Mouse (Mus musculus) thymus, postnatal 14 days (tissue): Measurements from ENCODE around the gene Evi2a.
A peak's percentile ranks its signal among the peaks of the same experiment; 100 is the strongest.

ENCODE experiments used
- DNase-seq: peaks from one replicate; pipeline ENCODE4 v3.0.0; 2021

Evi2a gene

DNA sequence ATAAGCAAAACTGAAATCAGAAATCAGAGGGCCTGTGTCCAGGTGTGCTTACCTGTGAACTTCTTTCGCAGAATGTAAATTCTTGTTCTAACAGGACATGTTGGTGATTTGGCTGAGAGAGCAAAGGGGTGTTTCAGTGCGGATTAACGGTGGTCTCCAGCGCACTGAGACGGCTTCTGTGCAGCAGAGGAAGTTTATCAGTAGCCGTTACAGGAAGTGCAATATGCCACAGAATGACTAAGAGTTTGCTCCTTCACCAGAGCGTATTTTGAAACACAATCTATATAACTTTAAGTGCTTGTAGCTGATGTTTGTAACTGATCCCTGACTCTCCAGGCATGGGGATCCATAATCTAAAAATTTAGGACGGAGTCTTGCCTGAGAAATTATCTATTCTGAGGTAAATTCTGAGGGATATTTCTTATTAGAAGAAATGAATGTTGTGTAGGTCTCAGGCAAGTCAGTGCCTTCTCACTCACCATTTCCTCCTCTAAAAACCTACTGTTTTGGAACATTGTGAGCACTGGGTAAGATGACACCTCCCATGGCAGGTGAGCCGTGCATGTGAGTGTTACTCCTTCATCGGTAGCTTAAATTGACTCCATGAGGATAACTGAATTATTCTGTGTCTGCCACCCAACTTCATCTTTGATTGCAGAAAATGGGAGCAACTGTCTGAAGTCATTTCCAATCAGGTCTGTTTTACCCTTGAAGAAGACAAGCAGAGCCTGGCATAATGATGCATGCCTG lies 6.7 kb downstream of the Evi2a start, which contains the start of gene Evi2b:
Gene Evi2b (minus strand): TSS at position 203 of the 750 bp plus-strand sequence.
- DNase-seq, result peak; percentile 70

DNA sequence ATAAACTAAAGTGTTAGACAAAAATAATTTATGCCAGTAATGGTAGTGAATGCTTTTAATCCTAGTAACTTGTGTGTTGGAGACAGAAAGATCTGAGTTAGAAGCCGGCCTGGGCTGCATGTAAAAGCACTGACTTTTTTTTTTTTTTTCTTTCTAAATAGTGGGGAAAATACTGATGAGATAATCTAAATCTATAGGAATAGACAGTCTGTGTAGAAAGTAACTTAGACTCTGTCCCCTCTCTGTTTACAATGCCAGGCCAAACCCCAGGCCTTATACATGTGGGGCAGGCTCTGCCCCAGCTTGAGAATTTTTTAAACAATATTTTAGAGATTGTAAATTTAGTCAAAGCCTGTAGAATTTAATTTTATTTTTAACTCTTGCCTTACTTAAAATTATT lies 7.5 kb downstream of the Evi2a start:
- DNase-seq, result no peak

DNA sequence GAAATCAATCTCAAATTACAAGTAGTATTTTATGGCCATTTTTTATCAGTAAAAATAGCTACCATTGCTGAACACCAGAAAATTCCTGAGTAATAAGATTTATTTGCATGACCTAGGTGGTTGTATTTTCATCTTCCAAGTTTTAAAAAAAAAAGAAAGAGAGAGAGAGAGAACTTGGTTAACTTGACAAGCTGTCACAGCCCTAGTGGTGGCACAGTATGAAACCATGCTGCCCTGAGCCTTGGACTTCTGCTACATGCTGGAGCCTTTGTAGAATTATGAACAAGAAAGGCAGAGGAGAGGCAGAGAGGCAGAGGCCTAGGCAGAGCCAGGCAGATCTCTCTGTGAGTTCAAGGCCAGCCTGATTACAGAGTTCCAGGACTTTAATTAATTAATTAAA lies 8.5 kb downstream of the Evi2a start:
- peak; percentile 34 for DNase-seq

DNA sequence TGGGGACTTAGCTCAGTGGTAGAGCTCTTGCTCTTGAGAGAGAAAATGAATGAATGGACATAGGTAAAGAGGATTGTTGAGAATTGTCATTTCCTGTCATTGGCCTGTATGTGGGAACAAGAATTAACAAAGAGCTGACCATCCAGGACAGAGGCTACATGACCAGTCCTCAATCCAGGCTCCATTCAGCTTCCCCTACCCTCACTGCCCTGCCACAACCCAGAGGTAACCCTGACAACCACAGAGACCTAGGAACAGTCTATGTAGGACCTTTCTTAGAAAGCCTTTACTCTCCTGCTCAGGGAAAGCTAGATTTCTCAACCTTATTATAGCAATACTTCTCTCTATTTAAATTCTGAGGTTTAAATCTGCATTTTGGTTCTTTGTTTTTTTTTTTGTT lies 9.6 kb downstream of the Evi2a start:
- no peak for DNase-seq

DNA sequence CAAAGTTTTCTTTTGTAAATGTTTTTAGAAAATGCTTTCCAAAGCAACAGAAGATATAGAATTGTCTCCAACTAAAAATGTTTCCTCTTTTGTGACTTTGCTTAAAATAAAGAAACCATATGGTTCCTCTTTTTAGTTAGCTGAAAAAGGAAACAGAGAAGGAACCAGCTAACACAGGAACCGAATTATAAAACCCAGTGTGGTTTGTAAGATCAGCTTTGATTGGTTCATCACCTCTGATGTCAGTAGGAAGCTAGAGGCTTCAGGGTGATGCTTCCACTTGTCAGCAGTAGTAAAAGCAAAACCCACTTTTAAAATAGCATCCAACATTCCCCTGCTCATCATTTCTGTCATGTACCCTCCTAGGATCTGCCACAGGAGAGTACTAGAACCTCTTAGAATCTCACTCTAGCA lies 10.5 kb downstream of the Evi2a start:
- peak; percentile 42 for DNase-seq

DNA sequence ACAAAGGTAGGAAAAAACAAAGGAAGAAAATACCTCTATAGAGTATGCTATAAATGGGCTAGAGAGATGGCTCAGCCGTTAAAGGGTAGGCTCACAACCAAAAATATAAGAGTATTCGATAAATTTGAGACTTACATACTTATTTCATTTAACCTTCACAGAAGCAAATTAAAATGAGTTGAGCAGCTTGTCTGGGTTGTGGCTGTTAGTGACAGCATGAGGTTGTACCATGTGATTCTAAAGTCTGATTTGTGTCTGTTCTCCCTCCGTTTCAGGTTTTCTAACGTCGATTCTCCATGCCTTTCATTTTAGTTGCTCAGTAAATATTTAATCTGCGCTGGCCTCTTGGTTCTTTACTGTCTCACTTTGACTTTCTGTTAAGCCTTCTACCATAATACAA lies 11.1 kb downstream of the Evi2a start:
- no peak for DNase-seq

DNA sequence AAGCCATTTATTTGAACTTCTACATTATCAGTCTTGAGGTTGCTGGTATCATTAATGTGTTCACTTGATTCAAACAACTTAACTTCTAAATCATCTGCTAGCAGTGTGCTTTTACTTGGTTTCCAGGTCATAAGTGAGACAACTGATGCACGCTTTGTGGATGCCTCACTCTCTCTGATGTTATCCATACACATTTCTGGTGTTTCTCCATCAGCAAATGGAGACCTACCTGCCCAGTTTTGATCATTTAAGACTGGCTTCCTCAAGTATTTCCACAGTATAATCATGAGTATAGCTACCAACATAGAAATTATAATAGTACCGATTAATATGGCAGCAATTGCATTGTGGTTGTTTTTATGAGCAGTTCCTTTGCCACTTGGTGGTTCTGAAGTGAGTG lies 14.6 kb downstream of the Evi2a start:
- DNase-seq, result no peak

DNA sequence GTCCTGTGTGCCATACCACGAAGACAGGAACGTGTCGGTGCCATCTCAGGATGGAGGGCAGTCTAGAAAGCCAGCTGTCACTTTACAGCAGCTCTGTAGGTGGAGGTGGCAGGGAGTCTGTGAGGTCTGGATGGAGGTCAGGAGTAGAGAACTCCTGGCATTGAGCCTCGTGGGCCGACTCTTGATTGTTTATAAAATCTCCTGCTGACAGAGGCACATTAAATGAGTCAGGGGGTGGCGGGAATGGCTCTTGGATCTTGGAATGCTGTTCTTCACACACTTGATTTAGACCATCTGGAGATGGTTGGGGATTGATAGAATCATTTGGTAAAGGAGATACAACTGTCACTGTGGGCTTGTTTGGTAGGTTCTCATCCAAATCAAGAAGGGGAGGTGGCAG lies 15.1 kb downstream of the Evi2a start:
- DNase-seq, result no peak

DNA sequence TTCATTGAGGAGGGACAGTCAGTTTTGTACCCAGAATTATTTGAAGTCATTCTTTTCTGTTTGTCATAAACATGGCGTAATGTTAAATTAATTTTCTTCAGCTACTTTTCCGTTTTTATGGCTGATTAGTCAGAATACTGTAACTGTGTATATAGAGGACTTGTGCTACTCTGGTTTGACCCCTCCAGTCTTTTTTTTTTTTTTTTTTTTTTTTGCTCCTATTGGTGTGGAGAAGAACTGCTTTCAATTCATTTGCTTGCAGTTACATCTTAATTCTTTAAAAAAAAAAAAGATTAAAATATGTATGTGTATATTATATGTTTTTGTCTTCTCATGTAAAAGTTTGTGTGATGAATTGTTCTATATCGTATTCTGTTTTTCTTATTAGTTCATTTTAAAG lies 18.4 kb downstream of the Evi2a start:
- no peak for DNase-seq

DNA sequence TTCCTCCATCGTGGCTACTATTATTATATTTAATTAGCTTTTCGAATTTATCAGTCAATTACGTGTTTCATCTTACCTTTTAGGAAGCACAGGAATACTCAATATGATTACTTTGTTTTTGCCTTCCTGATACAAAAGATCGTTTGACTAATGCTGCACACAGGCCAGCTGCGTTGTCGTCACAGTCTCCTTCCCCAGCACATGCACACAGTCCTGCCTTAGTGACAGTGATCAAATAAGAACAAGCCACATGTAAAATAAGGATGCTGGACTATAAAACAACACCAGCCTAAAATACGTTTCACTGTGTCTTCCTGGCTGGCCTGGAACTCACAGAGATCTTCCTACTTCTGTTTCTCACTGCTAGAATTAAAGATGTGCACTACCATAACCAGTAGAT lies 25.9 kb downstream of the Evi2a start:
- no peak for DNase-seq

DNA sequence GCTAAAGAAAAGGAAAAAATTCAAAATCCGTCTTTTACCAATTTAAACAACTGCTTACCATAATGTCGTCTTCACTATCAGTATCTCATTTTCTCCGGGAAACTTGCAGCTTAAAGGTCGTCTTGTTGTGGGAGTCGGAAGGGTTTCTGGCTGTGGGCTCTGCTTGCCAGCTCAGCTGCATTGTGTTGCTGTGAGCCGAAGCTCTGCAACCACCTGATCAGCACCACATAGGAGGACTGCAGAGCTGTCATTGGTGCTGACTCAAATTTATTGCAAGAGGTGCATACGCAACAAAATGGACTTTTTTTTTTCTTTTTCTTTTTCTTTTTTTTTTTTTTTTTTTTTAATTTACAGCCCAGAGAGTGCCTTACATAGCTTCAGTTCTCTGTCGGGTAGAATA lies 26.6 kb downstream of the Evi2a start, which contains the start of gene Omg:
Gene Omg (minus strand): TSS at position 240 of the 400 bp plus-strand sequence.
- no peak for DNase-seq

DNA sequence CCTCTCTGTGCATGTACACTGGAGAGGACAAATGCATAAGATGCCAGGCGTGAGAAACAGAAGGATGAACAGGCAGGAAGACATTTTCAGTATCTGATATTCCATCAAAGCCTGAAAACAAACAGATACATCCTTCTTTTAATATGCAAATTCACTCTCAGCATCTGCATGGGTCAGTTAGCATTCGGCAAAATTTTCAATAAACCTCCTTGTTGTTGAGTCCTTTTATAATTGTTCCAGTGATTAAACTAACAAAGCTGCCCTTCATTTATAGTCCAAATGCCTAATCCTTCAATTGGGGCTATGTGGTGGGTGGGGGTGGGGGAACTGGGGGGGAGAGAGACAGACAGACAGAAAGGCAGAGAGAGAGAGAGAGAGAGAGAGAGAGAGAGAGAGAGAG lies 27.5 kb downstream of the Evi2a start:
- no peak for DNase-seq

DNA sequence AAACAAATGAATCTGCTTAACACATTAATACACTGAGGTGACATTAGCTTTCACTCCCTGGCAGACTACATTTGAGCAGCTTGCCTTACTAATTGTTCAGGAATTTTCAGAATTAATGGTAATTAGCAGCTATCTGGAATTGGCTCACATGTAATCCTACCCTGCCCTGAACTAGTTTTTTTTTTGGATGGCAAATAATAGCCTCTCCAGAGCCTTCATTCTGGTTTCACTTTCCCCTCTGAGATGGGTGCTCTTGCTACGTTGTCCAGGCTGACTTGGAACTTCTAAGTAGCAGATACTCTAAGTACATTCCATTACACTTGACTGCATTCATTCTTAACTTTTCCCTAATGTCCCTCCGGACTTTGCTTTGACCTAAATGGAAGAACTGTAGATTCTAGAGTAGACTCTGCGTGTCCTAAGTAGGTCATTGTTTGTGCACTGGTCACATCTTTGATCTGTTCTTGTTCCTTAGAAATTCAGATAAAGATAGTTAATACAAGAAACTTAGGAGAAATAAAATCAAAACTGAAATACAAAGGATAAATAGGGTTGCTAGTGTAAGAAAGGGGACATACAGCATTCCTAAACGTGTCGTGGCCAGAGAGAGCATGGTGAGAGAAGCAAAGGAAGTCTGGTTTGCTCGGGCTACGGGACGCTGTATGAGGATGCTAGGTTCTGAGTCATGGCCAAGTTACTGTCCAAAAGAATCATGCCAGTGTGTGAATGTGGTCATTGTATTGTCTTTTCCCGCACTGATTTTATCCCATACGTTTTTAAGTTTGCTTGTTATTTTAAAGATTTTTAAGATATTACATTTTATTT lies 35.2 kb downstream of the Evi2a start:
- no peak for DNase-seq

DNA sequence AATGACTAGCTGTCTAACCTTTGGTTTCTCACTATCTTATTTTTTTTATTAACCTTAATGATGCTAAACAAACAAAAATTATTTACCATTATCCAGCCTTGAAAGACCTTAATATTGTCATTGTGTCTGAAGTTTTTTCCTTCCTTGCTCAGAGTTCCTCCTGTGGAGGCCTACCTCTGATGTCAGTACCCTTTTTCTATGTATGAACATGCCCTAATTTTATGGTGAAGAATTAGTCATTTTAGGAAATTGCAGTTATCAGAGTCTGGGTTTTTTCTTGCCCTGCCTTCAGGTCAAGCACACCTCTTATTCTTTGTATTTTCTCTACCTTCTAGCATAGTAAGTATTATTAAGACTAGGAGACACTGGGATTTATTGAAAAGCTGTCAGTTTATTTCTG lies 45.7 kb downstream of the Evi2a start:
- DNase-seq, result no peak

DNA sequence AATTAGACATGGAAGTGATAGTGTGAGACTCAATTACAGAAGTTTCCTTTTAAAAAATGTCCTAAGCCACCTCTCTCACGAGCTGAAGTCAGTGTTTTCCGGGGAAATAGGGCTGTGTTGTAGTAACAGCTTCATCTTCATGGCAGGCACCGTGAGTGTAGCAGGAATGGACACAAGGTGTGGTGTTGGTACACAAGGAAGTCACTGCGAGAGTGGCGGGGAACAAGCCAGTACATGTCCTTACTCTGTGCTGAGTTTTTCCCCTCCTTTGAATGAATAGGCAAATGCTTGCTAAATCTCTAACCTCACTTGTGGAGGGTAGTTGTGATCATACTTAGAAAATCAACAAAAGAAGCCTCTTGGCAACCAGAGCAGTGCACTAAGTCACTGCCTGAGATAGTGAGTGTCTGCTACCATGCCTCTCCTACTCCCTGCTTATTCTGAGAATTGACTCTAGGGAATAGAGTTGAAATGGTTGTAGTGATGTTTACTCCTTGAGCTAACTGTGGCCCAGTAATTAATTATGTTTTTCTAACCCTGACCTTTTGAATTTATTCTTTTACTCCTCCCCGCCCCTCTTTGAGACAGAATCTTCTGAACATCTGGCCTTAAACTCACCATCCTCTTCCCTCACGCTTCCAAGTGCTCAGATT lies 46.4 kb downstream of the Evi2a start:
- no peak for DNase-seq

DNA sequence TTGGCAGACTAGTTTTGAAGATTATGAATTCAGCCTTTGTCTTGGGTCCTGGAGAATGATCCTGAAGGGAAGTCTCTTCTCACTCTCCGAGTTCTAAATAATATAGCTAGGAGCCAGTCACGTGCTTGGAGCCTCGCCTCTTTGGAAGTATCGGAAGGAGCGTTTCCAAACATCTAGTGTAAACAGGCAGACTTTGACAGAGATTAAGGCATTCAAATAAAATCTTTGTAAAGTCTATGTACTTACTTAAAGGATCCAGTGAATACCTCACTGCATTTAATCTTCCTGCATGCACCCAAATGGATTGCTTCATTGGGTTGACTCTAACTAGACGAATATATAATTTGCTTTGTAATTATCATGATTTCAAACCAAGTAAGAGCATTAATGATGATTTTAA lies 47.0 kb downstream of the Evi2a start:
- no peak for DNase-seq
